In genomic region chr13:45479951-45480350, GRCm38 (mm10) we compare ENCODE assay signal across 29 mouse cellular contexts. TPM values are rescaled to one million over a fixed set of nuclear protein-coding genes. Genes with fewer than 3 reads are reported as not detected.
DNase-seq lines count a peak whose midpoint lies in the region; ATAC-seq lines count a peak whose summit lies in the region.
"Had no signal": no experiment of that assay in that cellular context is flagged by ENCODE, and none has a peak within 500 bp of the region (broad histone marks: within the 10 kb centered on the region; RNA-seq: fewer than 3 reads in every experiment).

No protein-coding gene starts in this region.

- H3K4me1 ChIP-seq in heart, embryonic 10.5 days: peaks cover 12% of the 10 kb centered on the region
- peaks cover 12% of the 10 kb centered on the region for H3K4me1 ChIP-seq in heart, embryonic 12.5 days (replicated peaks)
- H3K4me1 ChIP-seq: embryonic facial prominence, embryonic 12.5 days; embryonic facial prominence, embryonic 15.5 days; hindbrain, embryonic 12.5 days; hindbrain, embryonic 15.5 days had no signal

- H3K9me3 ChIP-seq in heart, embryonic 10.5 days: no peaks in the 10 kb centered on the region
- H3K9me3 ChIP-seq in heart, embryonic 12.5 days (replicated peaks): peaks cover 5% of the 10 kb centered on the region; the same call in 1 of the 2 replicates
- H3K9me3 ChIP-seq: embryonic facial prominence, embryonic 12.5 days; embryonic facial prominence, embryonic 15.5 days; heart, embryonic 15.5 days; hindbrain, embryonic 12.5 days; hindbrain, embryonic 15.5 days had no signal

- H3K27me3 ChIP-seq in heart, embryonic 10.5 days (ENCODE audit: insufficient read depth, poor library complexity, severe bottlenecking): no peaks in the 10 kb centered on the region
- H3K27me3 ChIP-seq in heart, embryonic 12.5 days (replicated peaks): no peaks in the 10 kb centered on the region
- H3K27me3 ChIP-seq: CH12.LX; embryonic facial prominence, embryonic 12.5 days; embryonic facial prominence, embryonic 15.5 days; heart, embryonic 15.5 days; hindbrain, embryonic 12.5 days; Patski had no signal

- no peak overlapping the region for H3K4me3 ChIP-seq in heart, embryonic 10.5 days
- no peak overlapping the region for H3K4me3 ChIP-seq in heart, embryonic 12.5 days
- H3K4me3 ChIP-seq: embryonic facial prominence, embryonic 12.5 days; embryonic facial prominence, embryonic 15.5 days; gastrocnemius, adult 2 months; heart, embryonic 15.5 days; hindbrain, embryonic 12.5 days; hindbrain, embryonic 15.5 days had no signal

- peak overlapping the region; percentile 56; the same call in 1 of the 2 replicates for H3K27ac ChIP-seq in heart, embryonic 10.5 days
- H3K27ac ChIP-seq in heart, embryonic 12.5 days (ENCODE audit: poor library complexity, severe bottlenecking): no peak overlapping the region
- H3K27ac ChIP-seq: embryonic facial prominence, embryonic 12.5 days; embryonic facial prominence, embryonic 15.5 days; gastrocnemius, adult 2 months; heart, embryonic 15.5 days; hindbrain, embryonic 12.5 days; hindbrain, embryonic 15.5 days had no signal

- no peak overlapping the region for H3K4me2 ChIP-seq in heart, embryonic 12.5 days
- H3K4me2 ChIP-seq: embryonic facial prominence, embryonic 12.5 days; embryonic facial prominence, embryonic 15.5 days; heart, embryonic 11.5 days; heart, embryonic 15.5 days; hindbrain, embryonic 12.5 days; hindbrain, embryonic 15.5 days had no signal

- DNase-seq in adrenal gland, postnatal 10 days: peak; percentile 61
- DNase-seq in adrenal gland, adult (ENCODE audit: inconsistent age in 2 of 2, low spot score in 1 of 2): no peak
- peak; percentile 62 for DNase-seq in heart, embryonic 10.5 days (ENCODE audit: low spot score)
- DNase-seq in testis, postnatal 10 days (ENCODE audit: low spot score): peak; percentile 26
- DNase-seq in testis, postnatal 14 days (ENCODE audit: low spot score): no peak
- DNase-seq: adrenal gland, postnatal 25 days; B cell, adult 2 months; cerebellum, adult 11 months; cerebellum, adult 2 months; cerebellum, adult 9-11 months; cerebellum, postnatal 25 days; forebrain, postnatal 0 days; gastrocnemius, adult 2 months; gastrocnemius, postnatal 14 days; heart, adult 18-20 months; heart, postnatal 10 days; kidney, adult 11 months; kidney, adult 8-10 months had no signal

- no peak for ATAC-seq in heart, embryonic 12.5 days (ENCODE audit: insufficient number of reproducible peaks, low FRiP score)
- ATAC-seq: forebrain, embryonic 14.5 days; forebrain, postnatal 0 days; Patski had no signal

- H3K9ac ChIP-seq in heart, embryonic 12.5 days: no peak overlapping the region
- H3K9ac ChIP-seq: embryonic facial prominence, embryonic 12.5 days; embryonic facial prominence, embryonic 15.5 days; forebrain, postnatal 0 days; heart, embryonic 15.5 days; hindbrain, embryonic 12.5 days; hindbrain, embryonic 15.5 days had no signal

- 44% methylated on average over 6 of the region's 6 CpGs for WGBS in heart, embryonic 10.5 days
- 37% methylated on average over 6 of the region's 6 CpGs for WGBS in heart, embryonic 12.5 days

- no peaks in the 10 kb centered on the region for H3K36me3 ChIP-seq in heart, embryonic 10.5 days
- no peaks in the 10 kb centered on the region for H3K36me3 ChIP-seq in heart, embryonic 12.5 days
- H3K36me3 ChIP-seq: embryonic facial prominence, embryonic 12.5 days; embryonic facial prominence, embryonic 15.5 days; G1E; heart, embryonic 15.5 days; hindbrain, embryonic 12.5 days; hindbrain, embryonic 15.5 days had no signal

RNA-seq across cellular contexts. Expression of gene Gmpr, which starts 27.3 kb away (rescaled TPM):
- 100 to 1,000 TPM; 118 to 230 TPM for total RNA-seq in adrenal gland, postnatal 10 days (2021)
- polyA plus RNA-seq in heart, embryonic 10.5 days (2016; fragmentation: Nextera tagmentation; extraction: Ambion mirVana): 133 and 207 TPM in 2 replicates
- 165 and 166 TPM in 2 replicates for polyA plus RNA-seq in heart, embryonic 12.5 days (2016; fragmentation: Nextera tagmentation; extraction: Ambion mirVana)

Comparison
In these comparisons a context has a peak if more than half of its experiments do, and no peak if none do; other contexts are left out.
1. DNase-seq: peak in adrenal gland, postnatal 10 days (single experiment), heart, embryonic 10.5 days (single experiment) and testis, postnatal 10 days (single experiment); none in adrenal gland, adult (0 of 2) and testis, postnatal 14 days (single experiment).